Mouse (Mus musculus) left cerebral cortex, adult 8-10 months (tissue): Measurements from ENCODE around the gene Jak1. TPM values are rescaled to one million over a fixed set of nuclear protein-coding genes. Genes with fewer than 3 reads are reported as not detected.

Experiments used
- DNase-seq, 2 experiments: peaks; one replicate each; pipeline ENCODE4 v3.0.0; 2022; ENCODE audit warnings: low spot score in 2 of 2
- total RNA-seq, 4 experiments: library from RNA; stranded (reverse); gene quantifications; 2 replicates each; pipeline ENCODE4 v1.2.4; 2022

The Jak1 gene
- total RNA-seq, 4 experiments from 2014 or later = 114 to 122 (median 117) TPM

GRCm38 (mm10) chr4:101239313-101240162, 25.5 kb downstream of the Jak1 start:
- DNase-seq = no peak

- DNase-seq = no peak
Measured at GRCm38 (mm10) chr4:101238589-101238988, 26.5 kb downstream of the Jak1 start.

GRCm38 (mm10) chr4:101236797-101237196, 28.3 kb downstream of the Jak1 start:
- DNase-seq = no peak

- no peak for DNase-seq
Measured at GRCm38 (mm10) chr4:101235964-101236363, 29.1 kb downstream of the Jak1 start.

- no peak for DNase-seq
Measured at GRCm38 (mm10) chr4:101234753-101235152, 30.3 kb downstream of the Jak1 start.

GRCm38 (mm10) chr4:101234332-101234731, 30.8 kb downstream of the Jak1 start:
- DNase-seq = peak in 1 of 2 experiments; percentile 60

- DNase-seq = no peak
Measured at GRCm38 (mm10) chr4:101230621-101231020, 34.5 kb downstream of the Jak1 start.

GRCm38 (mm10) chr4:101227398-101227797, 37.7 kb downstream of the Jak1 start:
- DNase-seq = no peak

GRCm38 (mm10) chr4:101225984-101226383, 39.1 kb downstream of the Jak1 start:
- DNase-seq = no peak

GRCm38 (mm10) chr4:101220946-101221345, 44.1 kb downstream of the Jak1 start:
- DNase-seq = no peak

- peak in 1 of 2 experiments; percentile 36 for DNase-seq
Measured at GRCm38 (mm10) chr4:101219839-101220238, 45.2 kb downstream of the Jak1 start.

GRCm38 (mm10) chr4:101217026-101217540, 48.0 kb downstream of the Jak1 start:
- DNase-seq = no peak

- DNase-seq = no peak
Measured at GRCm38 (mm10) chr4:101216286-101216685, 48.8 kb downstream of the Jak1 start.

- no peak for DNase-seq
Measured at GRCm38 (mm10) chr4:101213477-101213876, 51.6 kb downstream of the Jak1 start.

GRCm38 (mm10) chr4:101207492-101207891, 57.6 kb downstream of the Jak1 start:
- DNase-seq = no peak

- no peak for DNase-seq
Measured at GRCm38 (mm10) chr4:101203518-101203917, 61.6 kb downstream of the Jak1 start.

- DNase-seq = no peak
Measured at GRCm38 (mm10) chr4:101202626-101203025, 62.5 kb downstream of the Jak1 start.

- no peak for DNase-seq
Measured at GRCm38 (mm10) chr4:101199433-101200081, 65.5 kb downstream of the Jak1 start.

- peak in 1 of 2 experiments; percentile 37 for DNase-seq
Measured at GRCm38 (mm10) chr4:101198333-101198732, 66.7 kb downstream of the Jak1 start.

GRCm38 (mm10) chr4:101197421-101198170, 67.5 kb downstream of the Jak1 start:
- DNase-seq = no peak

GRCm38 (mm10) chr4:101196407-101196806, 68.7 kb downstream of the Jak1 start:
- DNase-seq = no peak

GRCm38 (mm10) chr4:101194170-101194569, 70.9 kb downstream of the Jak1 start:
- no peak for DNase-seq
